Mouse (Mus musculus) T-helper 17 cell (primary cell): ENCODE results near the gene Rrp15.
"Not testable (repeated sequence)": the region's sequence is repeated elsewhere in the genome, so short reads cannot be mapped to it uniquely, and the experiment has no call there.

ENCODE experiments used
- in situ Hi-C, 2 experiments: fragments of 300-600 bp; cut with MboI, MseI; formaldehyde crosslinking; loops; 1 replicate in 1 of 2; 2 replicates in 1 of 2; pipeline ENCODE4 v1.15.1; 2025; ENCODE audit warnings: high pct_unique_total_duplicates in 2 of 2

Rrp15 gene

GRCm38 (mm10) chr1:186748724-186749653 is at the start of gene Rrp15:
Gene Rrp15, minus strand, starts transcription at chr1:186749358.
- in situ Hi-C loops, result loop anchor here (25.0 kb wide), 2 partner anchors 1437 to 1887 kb away; no protein-coding TSS in a partner anchor

GRCm38 (mm10) chr1:186797991-186798390 is 48.8 kb upstream of the Rrp15 start:
- in situ Hi-C loops, result no loop called here

- in situ Hi-C loops, result no loop called here
Measured at GRCm38 (mm10) chr1:186785359-186785758, 36.2 kb upstream of the Rrp15 start.

- in situ Hi-C loops, result no loop called here
Measured at GRCm38 (mm10) chr1:186780826-186781225, 31.7 kb upstream of the Rrp15 start.

- in situ Hi-C loops, result no loop called here
Measured at GRCm38 (mm10) chr1:186773124-186773523, 24.0 kb upstream of the Rrp15 start.

GRCm38 (mm10) chr1:186772547-186773077 is 23.5 kb upstream of the Rrp15 start:
- in situ Hi-C loops, result no loop called here

- in situ Hi-C loops, result no loop called here
Measured at GRCm38 (mm10) chr1:186772005-186772404, 22.8 kb upstream of the Rrp15 start.

- in situ Hi-C loops, result no loop called here
Measured at GRCm38 (mm10) chr1:186770659-186771058, 21.5 kb upstream of the Rrp15 start.

GRCm38 (mm10) chr1:186768392-186768791 is 19.2 kb upstream of the Rrp15 start:
- in situ Hi-C loops, result no loop called here

- in situ Hi-C loops, result not testable (repeated sequence)
Measured at GRCm38 (mm10) chr1:186763451-186763850, 14.3 kb upstream of the Rrp15 start.

GRCm38 (mm10) chr1:186749675-186750283 is 621 bp upstream of the Rrp15 start:
- in situ Hi-C loops, result loop anchor here (25.0 kb wide), 2 partner anchors 1437 to 1887 kb away; no protein-coding TSS in a partner anchor

GRCm38 (mm10) chr1:186739828-186740227 is 9.3 kb downstream of the Rrp15 start:
- in situ Hi-C loops, result loop anchor here (25.0 kb wide), 2 partner anchors 1428 to 1878 kb away; no protein-coding TSS in a partner anchor

- in situ Hi-C loops, result loop anchor here (25.0 kb wide), 2 partner anchors 1423 to 1873 kb away; no protein-coding TSS in a partner anchor
Measured at GRCm38 (mm10) chr1:186735537-186735936, 13.6 kb downstream of the Rrp15 start.

- in situ Hi-C loops, result loop anchor here (25.0 kb wide), 2 partner anchors 1421 to 1871 kb away; no protein-coding TSS in a partner anchor
Measured at GRCm38 (mm10) chr1:186733052-186733451, 16.1 kb downstream of the Rrp15 start.

GRCm38 (mm10) chr1:186728778-186729177 is 20.4 kb downstream of the Rrp15 start:
- in situ Hi-C loops, result loop anchor here (10.0 to 25.0 kb wide), 3 partner anchors 1184 to 1866 kb away; no protein-coding TSS in a partner anchor

- in situ Hi-C loops, result loop anchor here (10.0 to 25.0 kb wide), 3 partner anchors 1181 to 1864 kb away; no protein-coding TSS in a partner anchor
Measured at GRCm38 (mm10) chr1:186726117-186726516, 23.0 kb downstream of the Rrp15 start.

GRCm38 (mm10) chr1:186722299-186722698 is 26.9 kb downstream of the Rrp15 start:
- in situ Hi-C loops, result loop anchor here in 1 of 2 experiments (5.0 to 10.0 kb wide), 2 partner anchors 265 to 1177 kb away; no protein-coding TSS in a partner anchor

GRCm38 (mm10) chr1:186721846-186722245 is 27.3 kb downstream of the Rrp15 start:
- in situ Hi-C loops, result loop anchor here in 1 of 2 experiments (5.0 to 10.0 kb wide), 2 partner anchors 265 to 1177 kb away; no protein-coding TSS in a partner anchor

- in situ Hi-C loops, result loop anchor here in 1 of 2 experiments (5.0 to 10.0 kb wide), 2 partner anchors 264 to 1176 kb away; no protein-coding TSS in a partner anchor
Measured at GRCm38 (mm10) chr1:186721166-186721565, 28.0 kb downstream of the Rrp15 start.

- in situ Hi-C loops, result loop anchor here in 1 of 2 experiments (5.0 to 10.0 kb wide), 2 partner anchors 262 to 1175 kb away; no protein-coding TSS in a partner anchor
Measured at GRCm38 (mm10) chr1:186719708-186720107, 29.4 kb downstream of the Rrp15 start.

- in situ Hi-C loops, result no loop called here
Measured at GRCm38 (mm10) chr1:186718881-186719280, 30.3 kb downstream of the Rrp15 start.
